Mouse (Mus musculus) right cerebral cortex, postnatal 10 days (tissue): ENCODE data around the gene Clmn.
"Not testable (repeated sequence)": the region's sequence is repeated elsewhere in the genome, so short reads cannot be mapped to it uniquely, and the experiment has no call there.

Source experiments
- DNase-seq, 2 experiments: peaks; one replicate each; pipeline ENCODE4 v3.0.0; 2021; ENCODE audit warnings: low spot score in 2 of 2

The Clmn gene

DNA sequence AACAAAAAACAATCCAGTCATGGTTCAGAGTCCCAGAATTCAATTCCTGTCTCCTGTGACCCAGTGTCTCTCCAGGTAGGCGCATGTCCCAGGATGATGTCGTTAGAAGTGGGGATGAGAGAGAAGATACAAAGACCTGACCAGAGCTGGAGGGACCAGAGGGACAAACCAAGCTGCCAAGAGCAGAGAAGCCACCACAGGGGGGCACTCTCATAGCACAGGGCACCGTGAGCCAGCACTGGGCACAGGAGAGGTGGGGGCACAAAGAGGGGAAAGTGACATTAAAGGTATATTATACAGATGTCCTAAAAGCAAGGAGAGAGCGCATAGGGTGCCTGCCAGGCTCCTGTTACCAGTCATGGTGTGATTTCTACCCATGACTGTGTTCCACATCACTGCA, 25.9 kb downstream of the Clmn start:
- DNase-seq: peak in 1 of 2 experiments; percentile 57

DNA sequence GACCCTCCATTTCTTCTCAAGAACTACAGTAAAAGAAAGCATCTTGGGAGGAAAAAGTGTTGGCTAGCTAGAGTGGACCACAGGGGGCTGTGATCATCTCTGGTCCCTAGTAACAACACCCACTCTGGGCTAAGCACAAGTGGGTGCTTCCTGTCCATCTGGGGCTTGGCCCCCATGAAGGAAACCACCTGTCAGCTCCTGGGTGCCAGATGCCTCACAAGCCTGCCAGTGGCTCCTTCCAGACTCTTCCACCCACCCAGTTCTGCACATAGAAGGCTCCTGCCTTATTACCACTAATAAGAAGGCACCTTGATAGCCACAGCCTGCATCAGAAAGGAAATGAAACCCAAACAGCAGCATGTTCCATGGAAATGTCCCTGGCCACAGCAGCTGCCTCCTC, 26.4 kb downstream of the Clmn start:
- no peak for DNase-seq

DNA sequence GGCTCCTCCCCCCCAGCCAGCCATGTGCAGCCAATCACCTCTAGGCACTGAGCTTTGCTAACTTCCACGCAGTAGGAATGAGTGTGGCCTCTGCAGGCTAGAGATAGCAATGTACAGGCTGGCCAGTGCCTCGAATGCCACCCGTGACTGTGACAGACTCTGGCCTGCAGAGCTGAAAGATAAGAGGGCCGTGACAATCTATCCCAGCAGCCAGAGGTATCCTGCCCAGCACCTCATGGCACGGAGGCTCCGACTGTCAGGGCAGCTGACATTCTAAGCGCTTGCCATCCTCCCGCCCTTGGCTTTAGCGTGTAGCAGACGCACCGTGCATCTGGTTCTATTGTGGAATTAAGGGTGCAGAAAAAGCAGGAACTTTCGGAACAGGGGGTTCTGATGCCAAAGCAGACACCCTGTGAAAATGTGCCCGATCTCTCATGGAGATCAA, 26.9 kb downstream of the Clmn start:
- DNase-seq: no peak

DNA sequence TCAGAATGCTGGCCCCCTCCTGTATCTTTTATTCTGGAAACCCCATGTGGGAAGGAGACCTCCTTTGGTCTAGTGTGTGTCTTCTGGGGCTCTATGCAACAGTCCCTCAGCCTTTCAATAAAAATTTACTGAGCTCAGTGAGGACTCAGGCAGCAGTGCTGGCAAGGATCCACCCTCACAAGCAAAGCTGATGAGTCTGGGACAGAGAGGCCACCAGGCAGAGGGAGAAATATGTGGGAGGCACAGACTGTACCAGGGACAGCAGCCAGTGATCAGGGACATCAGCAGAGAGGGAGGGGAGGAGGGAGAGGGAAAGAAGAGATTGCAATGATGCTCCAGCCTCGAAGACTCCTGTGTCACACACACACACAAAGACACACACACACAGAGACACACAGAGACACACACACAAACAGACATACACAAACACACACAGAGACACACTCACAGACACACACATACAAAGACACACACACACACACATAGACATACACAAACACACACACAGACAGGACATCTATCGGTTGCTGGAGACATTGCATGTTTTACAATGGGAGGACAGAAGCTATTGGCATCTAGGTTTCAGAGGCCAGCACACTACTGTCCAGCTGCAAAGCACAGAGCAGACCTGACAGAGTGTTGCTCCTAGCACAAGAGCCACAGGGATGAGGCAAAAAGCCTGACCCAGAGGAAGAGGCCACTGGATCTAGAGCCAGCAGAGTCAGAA, 27.6 kb downstream of the Clmn start:
- DNase-seq: peak; percentile 85 to 87

DNA sequence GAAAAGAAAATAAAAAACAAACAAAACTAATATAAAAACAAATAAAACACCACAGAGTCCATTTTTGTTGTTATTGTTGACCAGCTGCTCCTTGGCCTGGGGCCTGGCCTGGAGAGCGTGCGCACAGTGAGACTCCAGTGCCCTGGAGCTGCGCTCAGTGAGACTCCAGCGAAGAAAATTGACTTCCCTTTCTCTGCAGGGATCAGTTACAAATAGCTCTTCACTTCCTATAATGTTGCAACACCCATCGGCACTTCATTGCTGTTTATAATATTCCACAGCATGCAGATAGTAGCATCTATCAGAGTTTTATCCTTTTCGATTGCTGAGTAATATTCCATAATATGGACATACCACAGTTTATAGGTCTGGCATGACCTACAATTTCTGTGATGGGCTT, 28.6 kb downstream of the Clmn start:
- no peak for DNase-seq

DNA sequence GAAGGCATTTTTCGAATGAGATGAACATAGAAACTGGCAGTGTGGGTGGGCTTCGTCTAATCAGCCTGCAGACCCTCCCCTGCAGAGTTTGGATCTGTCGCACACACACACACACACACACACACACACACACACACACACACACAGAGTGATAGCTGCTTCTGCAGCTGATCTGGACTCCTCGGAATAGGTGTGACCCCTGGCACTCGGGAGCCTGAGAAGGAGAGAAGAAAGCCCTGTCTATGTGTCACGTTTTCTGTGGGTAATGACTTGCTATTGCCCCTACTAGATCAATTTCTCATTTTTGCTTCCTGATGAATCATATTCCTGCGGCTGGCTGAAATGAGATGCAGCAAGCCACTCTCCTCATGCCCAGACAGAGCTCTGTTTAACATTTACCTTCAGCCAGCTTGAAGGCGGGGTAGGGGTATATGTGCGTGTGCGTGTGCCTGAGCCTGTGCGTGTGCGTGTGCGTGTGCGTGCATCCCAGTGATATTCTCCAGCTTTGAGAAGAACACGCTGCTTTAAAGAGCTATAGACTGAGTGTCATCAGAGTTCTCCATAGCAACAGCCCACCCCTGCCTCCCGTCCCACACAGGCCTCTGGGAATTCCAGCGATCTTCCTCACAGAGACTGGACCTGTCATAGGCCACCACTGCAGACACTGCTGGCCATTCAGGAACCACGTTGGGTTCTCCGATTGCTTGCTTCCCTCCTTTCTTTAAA, 29.3 kb downstream of the Clmn start:
- DNase-seq: no peak

DNA sequence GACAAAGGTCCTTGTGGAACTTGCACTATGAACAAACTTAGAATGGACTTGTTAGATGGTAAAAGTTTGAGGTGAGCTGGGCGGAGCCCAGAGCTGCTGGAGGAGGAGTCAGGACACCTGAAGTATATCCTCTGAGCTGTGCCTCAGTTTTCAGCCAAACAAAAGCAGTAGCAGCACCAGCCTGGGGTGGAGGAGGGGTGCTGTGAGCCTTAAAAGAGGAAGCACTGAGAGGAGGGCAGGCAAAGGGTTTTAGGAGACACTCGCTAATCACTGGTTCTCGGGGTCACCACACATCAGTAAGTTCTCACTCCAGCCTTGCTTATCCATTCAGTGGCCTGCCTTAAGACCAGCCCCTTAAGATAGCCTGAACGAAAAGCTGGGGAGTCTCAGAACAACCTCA, 30.1 kb downstream of the Clmn start:
- DNase-seq: no peak

DNA sequence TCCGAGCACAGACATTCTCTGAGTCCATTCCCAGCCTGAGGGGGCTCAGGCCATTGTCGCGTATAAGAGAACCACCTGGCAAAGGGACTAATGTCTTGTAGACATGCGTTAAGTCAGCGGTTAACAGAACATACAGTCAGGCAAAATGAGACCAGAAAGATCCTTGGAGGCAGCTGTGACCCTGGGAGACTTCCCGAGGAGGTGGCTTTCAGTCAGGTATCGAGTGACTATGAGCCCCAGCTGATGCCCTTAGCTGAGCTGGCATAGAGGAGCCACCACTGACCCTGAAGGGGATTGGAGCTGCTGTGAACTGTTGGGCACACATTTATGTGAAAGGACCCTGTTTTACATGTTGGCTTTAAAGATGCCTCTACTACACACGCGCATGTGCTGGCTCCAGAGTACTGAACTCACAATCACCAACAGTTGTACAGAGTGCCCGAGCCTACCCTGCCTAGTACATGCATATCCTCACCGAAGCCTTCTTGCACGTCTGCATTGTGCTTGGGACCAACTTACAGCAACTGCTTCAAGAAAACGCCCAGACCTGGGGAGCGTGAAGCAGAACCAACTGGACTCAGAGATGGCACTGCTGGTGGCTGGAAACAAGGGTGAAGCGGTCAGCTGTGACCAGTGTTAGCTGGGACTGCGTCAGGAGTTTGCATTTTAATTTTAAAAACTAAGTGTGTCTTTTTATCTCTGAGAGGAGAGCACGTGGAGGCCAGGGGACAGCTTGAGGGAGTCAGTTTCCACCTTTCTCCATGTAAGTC, 34.0 kb downstream of the Clmn start:
- DNase-seq: no peak

DNA sequence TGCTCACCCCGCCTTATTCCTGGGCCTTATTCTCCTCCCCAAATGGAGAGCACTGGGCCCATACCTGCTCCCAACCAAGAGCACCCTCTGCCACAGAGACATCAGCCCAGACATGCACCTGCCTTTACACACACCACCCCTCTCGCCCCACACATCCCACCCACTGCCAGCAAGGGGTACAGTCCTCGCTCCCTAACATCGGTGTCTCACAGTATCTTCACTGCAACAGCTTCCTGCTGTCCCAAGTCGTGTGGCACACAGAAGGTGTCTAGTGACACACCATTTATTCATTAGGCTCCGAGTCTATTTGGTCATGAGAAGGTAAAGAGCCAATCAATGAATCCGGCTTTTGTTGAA, 34.6 kb downstream of the Clmn start:
- no peak for DNase-seq

DNA sequence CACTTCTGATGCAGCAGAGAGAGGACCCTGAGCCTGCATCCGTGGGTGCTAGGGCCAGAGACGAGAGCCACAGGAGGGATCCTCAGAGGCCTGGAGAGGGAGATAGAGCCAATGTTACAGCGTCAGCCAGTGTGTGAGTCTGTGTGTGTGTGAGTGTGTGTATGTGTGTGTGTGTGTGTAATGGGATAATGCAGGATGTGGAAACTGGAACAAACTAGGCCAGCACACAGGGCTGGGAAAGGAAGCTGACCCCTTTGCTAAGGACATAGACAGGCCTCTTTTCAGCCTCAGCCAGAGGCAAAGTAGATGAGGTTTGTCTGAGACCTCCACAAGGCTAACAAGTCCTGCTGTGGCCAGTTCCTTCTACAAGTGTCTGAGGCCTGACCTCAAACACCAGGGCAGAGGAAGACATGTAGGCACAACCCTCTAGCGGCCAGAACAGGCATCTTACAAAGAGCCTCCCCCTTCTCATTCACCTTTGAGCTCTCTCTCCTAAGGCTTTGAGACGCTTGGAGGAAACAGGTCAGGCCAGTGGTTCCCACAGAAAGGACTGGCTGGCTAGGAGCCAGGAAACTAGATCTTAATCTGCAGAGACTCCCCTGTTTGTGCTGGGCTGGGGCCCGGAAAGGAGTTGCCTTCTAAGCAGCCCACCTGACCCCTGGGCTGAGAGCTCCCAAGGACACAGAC, 35.1 kb downstream of the Clmn start:
- DNase-seq: no peak

DNA sequence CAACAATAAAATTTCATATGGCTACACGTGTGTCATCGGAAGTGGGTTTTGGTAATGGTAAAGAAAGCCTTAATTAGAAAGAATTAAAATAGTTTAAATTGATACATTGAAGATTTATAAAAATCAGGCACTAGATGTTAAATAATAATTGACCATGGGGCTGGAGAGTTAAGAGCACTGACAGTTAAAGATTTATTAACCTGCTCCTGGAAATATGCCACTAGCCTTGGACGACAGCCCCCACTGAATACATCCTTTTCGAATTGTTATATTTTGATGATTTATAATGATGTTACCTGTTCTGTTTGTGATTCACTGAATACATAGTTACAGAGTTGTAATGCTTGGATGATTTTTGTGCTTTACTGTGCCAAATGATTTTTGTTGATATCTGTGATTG, 35.9 kb downstream of the Clmn start:
- not testable (repeated sequence) for DNase-seq

DNA sequence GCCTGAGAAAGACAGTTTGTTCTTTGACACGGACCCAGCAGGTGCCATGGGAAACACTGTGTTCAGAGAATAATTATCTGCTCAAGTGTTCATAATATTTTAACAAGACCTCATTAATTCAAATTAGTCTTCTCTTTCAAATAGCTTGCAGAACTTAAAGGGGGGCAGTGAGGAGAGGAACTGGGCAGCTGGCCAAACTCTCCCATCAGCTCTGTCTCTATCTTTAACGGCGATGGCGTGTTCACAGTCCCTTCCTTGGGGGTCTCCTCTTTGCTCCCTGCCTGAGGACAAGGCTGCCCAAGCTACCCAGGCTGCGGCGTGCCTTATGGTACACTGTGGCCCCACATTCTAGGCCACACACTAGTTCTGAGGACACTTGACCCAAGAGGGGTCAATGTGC, 37.2 kb downstream of the Clmn start:
- DNase-seq: no peak

DNA sequence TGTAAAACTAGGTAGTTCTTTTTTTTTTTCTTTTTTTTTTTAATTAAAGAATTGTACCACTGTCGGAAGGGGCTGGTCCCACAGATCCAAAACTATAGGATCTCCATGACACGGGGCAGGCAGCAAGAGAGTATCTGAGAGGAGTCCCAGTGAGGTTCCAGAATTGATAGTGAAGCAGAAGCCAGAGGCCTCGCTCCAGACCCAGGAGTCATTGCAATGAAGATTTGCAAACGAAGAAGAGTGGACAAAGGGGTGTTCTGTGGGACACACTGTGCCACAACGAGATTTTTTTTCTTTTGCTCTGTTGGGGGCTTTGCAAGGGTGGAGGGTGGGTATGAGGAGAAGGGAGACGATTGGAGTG, 40.0 kb downstream of the Clmn start:
- no peak for DNase-seq

DNA sequence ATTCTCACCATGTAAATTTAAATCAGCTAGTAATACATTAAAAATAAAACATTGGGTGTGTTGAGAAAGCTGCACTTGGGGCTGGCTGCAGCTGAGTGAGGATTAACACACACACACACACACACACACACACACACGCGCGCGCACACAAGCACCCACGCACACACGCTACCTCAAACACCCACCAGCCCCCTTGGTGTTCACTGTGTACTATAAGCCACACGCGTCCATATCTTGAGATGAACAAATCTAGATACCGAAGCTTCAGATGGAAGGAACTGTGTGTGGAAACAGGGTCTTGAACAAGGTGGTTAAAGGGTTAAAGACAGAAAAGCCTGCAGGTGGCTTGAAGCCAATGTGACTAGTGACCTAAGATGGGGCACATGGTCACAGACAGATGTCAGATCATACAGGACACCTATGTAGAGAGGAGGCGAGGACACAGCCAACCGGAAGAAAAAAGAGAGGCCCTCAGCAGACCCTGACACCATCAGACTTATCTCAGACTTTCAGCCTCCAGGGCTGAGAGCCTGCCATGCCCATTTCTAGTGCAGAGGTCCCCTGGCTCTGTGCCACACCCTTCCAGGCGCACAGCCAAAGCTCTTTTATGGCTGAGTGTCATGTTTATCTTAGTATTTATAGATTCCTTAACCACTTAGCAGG, 40.5 kb downstream of the Clmn start:
- peak; percentile 64 to 66 for DNase-seq

DNA sequence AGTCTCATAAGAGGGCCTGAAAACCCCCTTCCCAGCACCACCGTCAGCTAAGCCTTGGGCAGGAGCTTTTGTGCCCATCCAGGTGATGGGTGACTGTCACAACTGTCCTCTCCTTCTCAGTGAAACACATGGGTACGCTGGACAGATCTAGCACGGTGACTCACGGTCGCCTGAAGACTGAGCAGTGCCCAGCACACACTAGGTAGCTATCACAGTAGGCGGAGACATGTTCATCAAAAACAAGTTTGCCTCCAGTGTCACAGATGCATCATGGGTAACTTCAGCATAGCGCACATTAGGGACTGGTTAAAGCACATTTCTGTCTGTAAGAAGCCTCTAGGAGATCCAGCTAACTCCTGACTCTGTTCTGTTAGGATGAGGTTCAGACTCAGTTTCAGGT, 41.2 kb downstream of the Clmn start:
- DNase-seq: no peak

DNA sequence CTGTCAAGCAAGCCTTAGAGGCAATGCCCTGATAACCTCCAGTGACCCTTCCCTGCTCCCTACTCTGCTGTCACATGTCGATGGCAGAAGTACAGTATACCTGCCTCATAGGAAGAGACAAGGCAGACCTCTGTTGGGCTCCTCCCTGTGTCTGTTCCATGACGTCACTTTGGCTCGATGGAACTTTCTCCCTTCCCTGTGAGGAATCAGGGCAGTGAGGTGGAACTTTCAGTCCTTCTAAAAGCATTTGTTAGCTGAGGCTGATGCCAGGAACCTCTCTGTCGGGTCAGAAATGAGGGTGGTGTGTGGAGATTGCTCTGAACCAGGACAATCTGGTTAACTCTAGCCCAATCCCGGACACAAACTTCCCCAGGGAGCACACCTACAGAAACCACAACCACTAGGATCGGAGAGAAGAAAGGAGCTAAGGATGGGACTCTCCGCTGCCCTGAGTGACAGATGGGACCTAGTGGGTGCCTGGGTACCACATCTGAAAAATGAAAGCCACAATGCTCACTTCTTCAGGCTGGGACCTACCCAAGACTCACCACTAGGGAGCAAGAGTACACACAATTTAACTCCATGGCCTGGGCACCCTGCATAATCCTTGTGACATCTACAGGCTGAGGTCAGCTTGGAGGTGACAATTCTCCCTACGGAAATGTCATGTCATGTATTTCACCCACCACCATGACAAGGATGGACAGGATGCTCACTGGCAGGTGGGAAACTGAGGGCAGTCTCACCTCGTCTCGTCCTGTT, 41.9 kb downstream of the Clmn start:
- no peak for DNase-seq

DNA sequence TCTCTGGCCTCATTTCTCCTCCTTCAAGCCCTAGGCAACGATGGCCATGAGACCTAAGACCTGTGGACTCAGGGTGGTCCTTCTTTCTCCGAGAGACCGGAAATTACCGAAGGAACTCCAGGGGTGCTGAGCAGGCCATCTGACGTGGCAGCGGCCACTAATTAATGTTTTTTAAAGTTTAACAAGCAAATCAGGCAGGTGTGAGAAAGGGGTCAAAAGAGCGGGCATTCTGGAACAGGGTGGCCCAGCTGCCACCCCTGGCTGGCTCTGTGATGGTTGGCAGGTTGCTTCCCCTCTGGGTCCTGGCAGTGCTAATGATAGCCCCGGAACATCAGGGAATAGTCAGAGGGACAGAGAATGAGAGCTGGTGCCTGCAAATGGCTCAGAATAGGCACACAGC, 42.7 kb downstream of the Clmn start:
- DNase-seq: no peak

DNA sequence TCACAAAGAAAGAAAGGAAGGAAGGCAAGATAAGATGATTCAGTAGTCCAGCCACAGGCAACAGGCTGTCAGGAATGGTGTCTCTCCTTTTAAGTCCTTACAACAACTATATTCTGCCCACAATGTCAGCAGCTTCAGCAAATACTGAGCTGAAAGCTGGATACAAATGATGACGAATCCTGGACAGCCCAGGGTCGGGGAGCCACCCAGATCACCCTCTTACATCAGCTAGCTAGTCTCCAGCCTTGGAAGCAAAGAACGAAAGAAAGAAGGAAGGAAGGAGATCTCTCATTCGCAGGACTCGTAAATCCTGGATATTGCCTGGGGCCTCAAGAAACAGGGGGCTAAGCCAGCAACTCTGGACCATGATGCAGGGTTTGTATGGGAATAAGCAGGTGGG, 44.8 kb downstream of the Clmn start:
- DNase-seq: no peak

DNA sequence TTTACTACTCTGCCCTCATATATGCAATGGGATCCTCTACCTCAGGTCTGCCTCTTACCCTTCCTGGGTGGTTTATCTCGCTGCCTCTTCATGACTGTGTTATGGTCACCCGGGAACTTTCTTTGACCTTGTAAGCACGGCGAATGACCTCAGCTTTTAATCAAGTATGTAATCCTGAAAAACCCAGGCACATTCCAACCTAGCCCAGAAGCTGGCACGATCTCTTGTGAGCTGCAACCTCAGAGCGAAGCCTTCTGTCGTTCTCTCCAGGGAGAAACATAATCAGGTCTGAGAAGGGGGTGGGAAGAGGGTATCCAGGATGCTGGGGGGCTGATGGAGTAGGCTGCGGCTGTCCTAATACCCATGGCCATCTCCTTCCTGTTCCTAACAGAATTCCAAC, 45.8 kb downstream of the Clmn start:
- no peak for DNase-seq

DNA sequence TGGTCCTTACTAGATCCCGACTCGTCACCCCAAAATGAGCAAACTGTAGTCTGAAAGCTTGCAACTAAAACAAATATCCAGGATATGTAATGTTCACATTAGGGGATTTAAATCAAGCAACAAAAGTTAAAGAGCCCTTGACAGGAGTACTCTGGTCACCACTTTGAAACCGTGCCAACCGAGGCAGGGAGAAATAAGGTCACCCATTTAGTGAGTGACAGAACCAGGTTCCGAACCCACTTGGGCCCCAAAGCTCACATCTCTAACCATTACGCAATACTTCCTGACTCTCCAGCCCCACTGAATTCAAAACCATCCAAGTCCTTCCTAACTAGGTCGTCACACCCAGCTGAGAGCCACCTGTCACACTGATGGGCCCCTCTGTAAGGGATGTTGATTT, 46.8 kb downstream of the Clmn start:
- DNase-seq: no peak
